Mouse (Mus musculus) stomach, embryonic 16.5 days (tissue): ENCODE results near the gene Get4. TPM values are rescaled to one million over a fixed set of nuclear protein-coding genes. Genes with fewer than 3 reads are reported as not detected.
A peak's percentile ranks its signal among the peaks of the same experiment; 100 is the strongest.

Experiments used
- ATAC-seq: fragments of 200-750 bp; cut with Nextera tagmentation; 2 replicates; pipeline ENCODE4 v1.8.0; 2017; ENCODE audit warnings: moderate number of reproducible peaks, moderate TSS enrichment; ENCODE audit not compliant: insufficient read depth, low FRiP score
- H3K27ac ChIP-seq: fragments of 300-500 bp; sonication (generic); 2 replicates; pipeline ENCODE4 v1.5.1; 2014; ENCODE audit warnings: low read length
- H3K27me3 ChIP-seq: fragments of 300-500 bp; sonication (generic); 2 replicates; pipeline ENCODE4 v1.6.1; 2014; ENCODE audit warnings: low read length, control low read depth, mixed read lengths; ENCODE audit not compliant: control insufficient read depth, insufficient read depth
- H3K36me3 ChIP-seq: fragments of 300-500 bp; sonication (generic); 2 replicates; pipeline ENCODE4 v1.6.1; 2014; ENCODE audit warnings: low read length; ENCODE audit not compliant: control insufficient read depth, insufficient read depth
- H3K4me1 ChIP-seq: fragments of 300-500 bp; sonication (generic); 2 replicates; pipeline ENCODE4 v1.6.1; 2014; ENCODE audit warnings: low read length, control low read depth, mixed read lengths; ENCODE audit not compliant: control insufficient read depth, insufficient read depth
- H3K4me2 ChIP-seq: fragments of 300-500 bp; sonication (generic); 2 replicates; pipeline ENCODE4 v1.6.1; 2014; ENCODE audit warnings: low read depth, low read length, mixed read lengths
- H3K4me3 ChIP-seq: fragments of 300-500 bp; sonication (generic); replicated peaks from 2 replicates; pipeline ENCODE4 v1.5.1; 2014; ENCODE audit warnings: mild to moderate bottlenecking, low read length
- H3K9ac ChIP-seq: fragments of 300-500 bp; sonication (generic); 2 replicates; pipeline ENCODE4 v1.6.1; 2014; ENCODE audit warnings: low read length
- H3K9me3 ChIP-seq: fragments of 300-500 bp; sonication (generic); replicated peaks from 2 replicates; pipeline ENCODE4 v1.6.1; 2016; ENCODE audit warnings: low read length, control low read depth; ENCODE audit not compliant: control insufficient read depth
- WGBS: fragments of 180-500 bp; shearing (Covaris S2); extraction: QIAGEN DNeasy Blood & Tissue Kit; methylation state at CpG from one replicate; pipeline ENCODE4 v1.1.7; 2014; 5-methylcytosine and 5-hydroxymethylcytosine counted together
- polyA plus RNA-seq: library from polyadenylated mRNA; unstranded; fragments of >200 nt; fragmentation: Nextera tagmentation; extraction: Ambion mirVana; gene quantifications from 2 replicates; pipeline ENCODE4 v1.2.1, GENCODE M21; 2015

Get4 gene
- polyA plus RNA-seq, result 136 and 142 TPM in 2 replicates

- Histone ChIP-seq H3K9me3 (no peaks in the 10 kb centered on the region), H3K4me2 (peak within 1 kb of the TSS; percentile 93), H3K27me3 (no peaks in the 10 kb centered on the region), H3K36me3 (0 out of 2 replicates have a peak, but pooled peaks cover 7% of the 10 kb centered on the region), H3K9ac (peak within 1 kb of the TSS; percentile 93), H3K4me1 (peaks cover 31% of the 10 kb centered on the region), H3K27ac (peak within 1 kb of the TSS; percentile 95), H3K4me3 (peak within 1 kb of the TSS; percentile 86)
- ATAC-seq, result peak; percentile 94
- under 1% methylated on average over 90 of the region's 90 CpGs for WGBS
Measured at GRCm38 (mm10) chr5:139252081-139252909, at the start of gene Get4. Gene Get4 (plus strand): TSS chr5:139252324.

GRCm38 (mm10) chr5:139203312-139203711 is 48.8 kb upstream of the Get4 start:
- no peaks in the 10 kb centered on the region for H3K27me3 ChIP-seq
- WGBS, result 79% methylated on average over 5 of the region's 5 CpGs
- H3K9me3 ChIP-seq, result no peaks in the 10 kb centered on the region
- no peaks in the 10 kb centered on the region for H3K36me3 ChIP-seq
- ATAC-seq, result no peak
- H3K4me1 ChIP-seq, result peaks cover 25% of the 10 kb centered on the region
- no peak overlapping the region for H3K4me3 ChIP-seq
- no peak overlapping the region for H3K9ac ChIP-seq
- no peak overlapping the region for H3K27ac ChIP-seq
- H3K4me2 ChIP-seq, result no peak overlapping the region

GRCm38 (mm10) chr5:139206081-139206480 is 46.0 kb upstream of the Get4 start:
- Histone ChIP-seq H3K36me3 (peaks cover 5% of the 10 kb centered on the region), H3K27me3 (no peaks in the 10 kb centered on the region), H3K27ac (no peak overlapping the region), H3K9me3 (no peaks in the 10 kb centered on the region), H3K4me3 (no peak overlapping the region), H3K9ac (no peak overlapping the region), H3K4me2 (no peak overlapping the region), H3K4me1 (peaks cover 17% of the 10 kb centered on the region)
- WGBS, result 69% methylated on average over 4 of the region's 4 CpGs
- ATAC-seq, result no peak

- 65% methylated on average over 7 of the region's 7 CpGs for WGBS
- Histone ChIP-seq H3K4me2 (no peak overlapping the region), H3K36me3 (peaks cover 5% of the 10 kb centered on the region), H3K4me3 (no peak overlapping the region), H3K27ac (no peak overlapping the region), H3K27me3 (no peaks in the 10 kb centered on the region), H3K9me3 (no peaks in the 10 kb centered on the region), H3K4me1 (peaks cover 13% of the 10 kb centered on the region), H3K9ac (no peak overlapping the region)
- no peak for ATAC-seq
Measured at GRCm38 (mm10) chr5:139206525-139206924, 45.6 kb upstream of the Get4 start.

- H3K4me3 ChIP-seq, result no peak overlapping the region
- H3K36me3 ChIP-seq, result peaks cover 5% of the 10 kb centered on the region
- ATAC-seq, result no peak
- no peak overlapping the region for H3K4me2 ChIP-seq
- peaks cover 6% of the 10 kb centered on the region; the same call in 1 of the 2 replicates for H3K4me1 ChIP-seq
- no peak overlapping the region for H3K27ac ChIP-seq
- H3K9me3 ChIP-seq, result no peaks in the 10 kb centered on the region
- no peaks in the 10 kb centered on the region for H3K27me3 ChIP-seq
- H3K9ac ChIP-seq, result no peak overlapping the region
Measured at GRCm38 (mm10) chr5:139208183-139208582, 43.9 kb upstream of the Get4 start.

- H3K27me3 ChIP-seq, result no peaks in the 10 kb centered on the region
- no peak overlapping the region for H3K4me3 ChIP-seq
- no peaks in the 10 kb centered on the region for H3K9me3 ChIP-seq
- 81% methylated on average over 10 of the region's 10 CpGs for WGBS
- H3K4me2 ChIP-seq, result no peak overlapping the region
- no peak for ATAC-seq
- peaks cover 3% of the 10 kb centered on the region; the same call in 1 of the 2 replicates for H3K4me1 ChIP-seq
- peaks cover 5% of the 10 kb centered on the region for H3K36me3 ChIP-seq
- peak overlapping the region; percentile 30; the same call in 1 of the 2 replicates for H3K27ac ChIP-seq
- H3K9ac ChIP-seq, result no peak overlapping the region
Measured at GRCm38 (mm10) chr5:139208871-139209684, 43.0 kb upstream of the Get4 start.

- no peaks in the 10 kb centered on the region for H3K27me3 ChIP-seq
- ATAC-seq, result no peak
- H3K4me1 ChIP-seq, result peaks cover 3% of the 10 kb centered on the region; the same call in 1 of the 2 replicates
- H3K4me3 ChIP-seq, result no peak overlapping the region
- H3K9me3 ChIP-seq, result no peaks in the 10 kb centered on the region
- no peak overlapping the region for H3K4me2 ChIP-seq
- peaks cover 5% of the 10 kb centered on the region for H3K36me3 ChIP-seq
- 91% methylated on average over 7 of the region's 7 CpGs for WGBS
- H3K9ac ChIP-seq, result no peak overlapping the region
- H3K27ac ChIP-seq, result no peak overlapping the region
Measured at GRCm38 (mm10) chr5:139209685-139210026, 42.5 kb upstream of the Get4 start.

- no peak overlapping the region for H3K4me2 ChIP-seq
- no peaks in the 10 kb centered on the region for H3K27me3 ChIP-seq
- no peak overlapping the region for H3K9ac ChIP-seq
- no peak overlapping the region for H3K27ac ChIP-seq
- 76% methylated on average over 11 of the region's 11 CpGs for WGBS
- 0 out of 2 replicates have a peak, but pooled peaks cover 3% of the 10 kb centered on the region for H3K4me1 ChIP-seq
- H3K36me3 ChIP-seq, result peaks cover 10% of the 10 kb centered on the region
- ATAC-seq, result no peak
- H3K9me3 ChIP-seq, result no peaks in the 10 kb centered on the region
- H3K4me3 ChIP-seq, result no peak overlapping the region
Measured at GRCm38 (mm10) chr5:139211737-139212385, 40.3 kb upstream of the Get4 start.
